Mouse (Mus musculus) kidney, embryonic 14.5 days (tissue): ENCODE data around the gene Ccdc71l. TPM values are rescaled to one million over a fixed set of nuclear protein-coding genes. Genes with fewer than 3 reads are reported as not detected.

ENCODE experiments used
- ATAC-seq: fragments of 200-750 bp; cut with Nextera tagmentation; 2 replicates; pipeline ENCODE4 v1.8.0; 2017; ENCODE audit warnings: moderate number of reproducible peaks, mild to moderate bottlenecking, moderate TSS enrichment, moderate library complexity; ENCODE audit not compliant: low FRiP score, low TSS enrichment
- H3K27ac ChIP-seq: fragments of 300-500 bp; sonication (generic); 2 replicates; pipeline ENCODE4 v1.5.1; 2014; ENCODE audit warnings: low read depth, mild to moderate bottlenecking, low read length, moderate library complexity, mixed read lengths
- H3K27me3 ChIP-seq: fragments of 300-500 bp; sonication (generic); 2 replicates; pipeline ENCODE4 v1.6.1; 2014; ENCODE audit warnings: mild to moderate bottlenecking, low read length; ENCODE audit not compliant: control insufficient read depth, insufficient read depth
- H3K36me3 ChIP-seq: fragments of 300-500 bp; sonication (generic); 2 replicates; pipeline ENCODE4 v1.6.1; 2014; ENCODE audit warnings: low read length, mixed read lengths; ENCODE audit not compliant: control insufficient read depth, insufficient read depth
- H3K4me1 ChIP-seq: fragments of 300-500 bp; sonication (generic); 2 replicates; pipeline ENCODE4 v1.6.1; 2014; ENCODE audit warnings: low read length, mixed read lengths; ENCODE audit not compliant: control insufficient read depth, insufficient read depth
- H3K4me2 ChIP-seq: fragments of 300-500 bp; sonication (generic); replicated peaks from 2 replicates; pipeline ENCODE4 v1.6.1; 2014; ENCODE audit warnings: low read depth, mild to moderate bottlenecking, low read length
- H3K4me3 ChIP-seq: fragments of 300-500 bp; sonication (generic); 2 replicates; pipeline ENCODE4 v1.5.1; 2014; ENCODE audit warnings: mild to moderate bottlenecking, low read length
- H3K9ac ChIP-seq: fragments of 300-500 bp; sonication (generic); 2 replicates; pipeline ENCODE4 v1.6.1; 2014; ENCODE audit warnings: low read depth, mild to moderate bottlenecking, low read length, moderate library complexity
- H3K9me3 ChIP-seq: fragments of 300-500 bp; sonication (generic); 2 replicates; pipeline ENCODE4 v1.6.1; 2016; ENCODE audit warnings: low read length; ENCODE audit not compliant: control insufficient read depth
- WGBS: fragments of 180-500 bp; shearing (Covaris S2); extraction: QIAGEN DNeasy Blood & Tissue Kit; methylation state at CpG from one replicate; pipeline ENCODE4 v1.1.7; 2014; 5-methylcytosine and 5-hydroxymethylcytosine counted together
- polyA plus RNA-seq: library from polyadenylated mRNA; unstranded; fragments of >200 nt; fragmentation: Nextera tagmentation; extraction: Ambion mirVana; gene quantifications from 2 replicates; pipeline ENCODE4 v1.2.1, GENCODE M21; 2014

Gene Ccdc71l
- polyA plus RNA-seq, 1 experiment from 2014 or later, result 4.8 TPM

GRCm38 (mm10) chr12:32381011-32381410 lies 2.5 kb downstream of the Ccdc71l start:
- Histone ChIP-seq H3K9me3 (no peaks in the 10 kb centered on the region), H3K9ac (no peak overlapping the region), H3K4me2 (peak overlapping the region; percentile 59), H3K27ac (no peak overlapping the region), H3K4me3 (peak overlapping the region; percentile 76; the same call in 1 of the 2 replicates), H3K4me1 (peaks cover 7% of the 10 kb centered on the region; the same call in 1 of the 2 replicates), H3K27me3 (no peaks in the 10 kb centered on the region), H3K36me3 (no peaks in the 10 kb centered on the region)
- ATAC-seq, result no peak
- 84% methylated on average over 2 of the region's 2 CpGs for WGBS

- Histone ChIP-seq H3K27ac (no peak overlapping the region), H3K36me3 (no peaks in the 10 kb centered on the region), H3K4me2 (no peak overlapping the region), H3K27me3 (no peaks in the 10 kb centered on the region), H3K4me3 (no peak overlapping the region), H3K9ac (no peak overlapping the region), H3K4me1 (no peaks in the 10 kb centered on the region), H3K9me3 (no peaks in the 10 kb centered on the region)
- WGBS, result 87% methylated on average over 1 of the region's 1 CpGs
- ATAC-seq, result no peak
Observed at GRCm38 (mm10) chr12:32419537-32419936, 41.0 kb downstream of the Ccdc71l start.

DNA sequence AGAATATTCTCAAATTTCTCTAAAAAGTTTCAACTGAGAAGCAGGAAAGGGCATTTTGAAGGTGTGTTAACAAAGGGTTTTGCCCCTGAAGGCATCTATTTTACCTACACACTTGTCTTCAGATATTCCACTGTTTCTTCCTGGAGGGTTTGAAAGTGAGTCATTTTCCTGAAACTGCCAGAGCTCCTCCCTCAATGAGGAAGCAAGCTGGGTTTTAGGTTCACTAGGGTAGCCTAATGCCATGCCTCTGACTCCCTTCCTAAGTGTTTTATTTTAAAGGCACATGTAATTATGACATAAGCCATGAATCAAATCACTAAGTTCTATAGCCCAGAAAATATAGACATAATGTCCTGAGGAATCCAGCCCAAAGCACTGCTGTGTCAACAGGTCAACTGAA lies 49.3 kb downstream of the Ccdc71l start:
- Histone ChIP-seq H3K36me3 (no peaks in the 10 kb centered on the region), H3K9me3 (no peaks in the 10 kb centered on the region), H3K27me3 (no peaks in the 10 kb centered on the region), H3K9ac (no peak overlapping the region), H3K4me2 (no peak overlapping the region), H3K27ac (no peak overlapping the region), H3K4me3 (no peak overlapping the region), H3K4me1 (no peaks in the 10 kb centered on the region)
- ATAC-seq, result no peak

DNA sequence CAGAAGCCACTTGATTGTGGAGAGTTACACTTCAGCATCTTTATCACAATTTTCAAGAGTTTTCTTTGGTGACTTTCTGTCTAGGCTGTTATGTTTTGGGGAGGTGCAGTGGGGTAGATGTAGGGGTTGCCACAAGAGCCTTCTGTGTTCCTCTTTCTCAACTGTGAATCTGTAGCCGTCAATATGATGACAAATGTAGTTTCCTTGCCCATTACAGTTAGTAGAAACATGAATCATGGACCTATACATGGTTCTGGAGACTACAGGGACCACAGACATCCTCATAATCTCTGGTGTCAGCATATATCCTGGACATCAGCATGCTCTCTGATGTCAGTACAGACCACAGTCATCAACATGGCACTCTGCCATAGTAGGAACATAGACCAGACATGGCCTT lies 52.5 kb downstream of the Ccdc71l start:
- Histone ChIP-seq H3K36me3 (no peaks in the 10 kb centered on the region), H3K4me1 (no peaks in the 10 kb centered on the region), H3K9ac (no peak overlapping the region), H3K27me3 (no peaks in the 10 kb centered on the region), H3K4me3 (no peak overlapping the region), H3K27ac (no peak overlapping the region), H3K9me3 (no peaks in the 10 kb centered on the region), H3K4me2 (no peak overlapping the region)
- 76% methylated on average over 1 of the region's 1 CpGs for WGBS
- ATAC-seq, result no peak

Other genes with a start within 250 kb of the Ccdc71l start
- 1.5 and 2.6 TPM in 2 replicates for gene Pik3cg, start 170.0 kb upstream of the Ccdc71l start, polyA plus RNA-seq